Mouse (Mus musculus) cerebellum, adult 11-12 months (tissue): Measurements from ENCODE around the gene Fgfrl1.

Experiments used
- DNase-seq: peaks from one replicate; pipeline ENCODE4 v3.0.0; 2022

Gene Fgfrl1

GRCm38 (mm10) chr5:108692271-108692670, at the start of gene Fgfrl1:
TSS of gene Fgfrl1 (plus strand) at chr5:108692382.
- no peak for DNase-seq

- no peak for DNase-seq
Measured at GRCm38 (mm10) chr5:108643674-108644073, 48.5 kb upstream of the Fgfrl1 start.

- peak; percentile 69 for DNase-seq
Measured at GRCm38 (mm10) chr5:108645651-108646342, 46.4 kb upstream of the Fgfrl1 start.

GRCm38 (mm10) chr5:108646343-108646660, 45.9 kb upstream of the Fgfrl1 start:
- DNase-seq: no peak

- DNase-seq: no peak
Measured at GRCm38 (mm10) chr5:108647311-108647710, 44.9 kb upstream of the Fgfrl1 start.

GRCm38 (mm10) chr5:108647820-108648465, 44.2 kb upstream of the Fgfrl1 start:
- no peak for DNase-seq

- no peak for DNase-seq
Measured at GRCm38 (mm10) chr5:108648937-108649576, 43.1 kb upstream of the Fgfrl1 start.

GRCm38 (mm10) chr5:108650341-108650740, 41.8 kb upstream of the Fgfrl1 start:
- peak; percentile 67 for DNase-seq

GRCm38 (mm10) chr5:108651136-108651720, 41.0 kb upstream of the Fgfrl1 start:
- DNase-seq: no peak

- peak; percentile 80 for DNase-seq
Measured at GRCm38 (mm10) chr5:108651823-108652222, 40.4 kb upstream of the Fgfrl1 start.

- no peak for DNase-seq
Measured at GRCm38 (mm10) chr5:108653341-108653740, 38.8 kb upstream of the Fgfrl1 start.

- DNase-seq: no peak
Measured at GRCm38 (mm10) chr5:108654444-108654990, 37.7 kb upstream of the Fgfrl1 start.

- DNase-seq: no peak
Measured at GRCm38 (mm10) chr5:108655381-108655780, 36.8 kb upstream of the Fgfrl1 start.

- DNase-seq: no peak
Measured at GRCm38 (mm10) chr5:108655891-108656650, 36.1 kb upstream of the Fgfrl1 start.

GRCm38 (mm10) chr5:108657406-108657805, 34.8 kb upstream of the Fgfrl1 start:
- DNase-seq: no peak

GRCm38 (mm10) chr5:108658611-108659010, 33.6 kb upstream of the Fgfrl1 start:
- DNase-seq: no peak

GRCm38 (mm10) chr5:108659698-108660631, 32.2 kb upstream of the Fgfrl1 start, which contains the start of gene Idua:
TSS of gene Idua (plus strand) at chr5:108660331.
- DNase-seq: no peak

- peak; percentile 92 for DNase-seq
Measured at GRCm38 (mm10) chr5:108660632-108661268, 31.4 kb upstream of the Fgfrl1 start.

GRCm38 (mm10) chr5:108662772-108663171, 29.4 kb upstream of the Fgfrl1 start:
- no peak for DNase-seq

GRCm38 (mm10) chr5:108665066-108665465, 27.1 kb upstream of the Fgfrl1 start:
- no peak for DNase-seq

GRCm38 (mm10) chr5:108667370-108667769, 24.8 kb upstream of the Fgfrl1 start:
- DNase-seq: no peak
